Mouse (Mus musculus) left cerebral cortex, adult 9 months (tissue): ENCODE data around the gene Vamp1.

Experiments used
- DNase-seq, 2 experiments: peaks; one replicate each; pipeline ENCODE4 v3.0.0; 2022; ENCODE audit warnings: low spot score in 2 of 2

The Vamp1 gene

DNA sequence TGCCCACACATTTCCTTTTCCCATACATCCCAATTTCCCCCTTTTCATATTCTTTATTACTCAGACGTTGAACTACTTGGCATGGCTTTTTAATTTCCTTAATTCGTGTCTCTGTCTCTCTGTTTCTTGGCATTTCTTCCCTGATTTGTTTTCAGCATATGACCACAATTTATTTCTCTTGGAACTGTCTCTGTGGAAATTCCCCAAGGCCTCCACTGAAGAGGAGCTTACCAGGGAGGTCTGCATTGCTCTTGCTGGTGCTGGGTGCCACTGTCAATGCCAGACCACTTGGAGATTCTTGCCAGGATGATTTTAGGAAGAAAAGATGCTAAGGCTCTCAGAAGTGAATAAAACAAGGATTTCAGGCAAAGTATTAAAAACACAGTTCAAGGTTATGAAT is 2.7 kb upstream of the Vamp1 start:
- no peak for DNase-seq

DNA sequence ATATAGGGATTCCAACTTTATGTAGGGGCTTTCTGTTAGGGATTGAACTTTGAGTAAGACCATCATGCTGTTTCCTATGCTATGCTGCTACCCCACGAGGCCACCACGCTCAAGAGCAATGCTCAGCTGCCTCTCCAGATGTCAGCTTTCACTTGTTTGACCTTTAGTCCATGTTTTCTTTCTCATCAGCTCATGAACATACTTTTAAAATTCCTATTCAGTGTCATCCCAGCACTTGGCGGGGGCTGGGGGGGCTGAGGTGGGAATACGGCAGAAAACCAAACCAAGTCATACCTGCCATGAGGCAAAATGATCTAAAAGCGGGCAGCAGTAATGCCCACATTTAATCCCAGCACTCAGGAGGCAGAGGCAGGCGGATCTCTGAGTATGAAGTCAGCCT is 2.2 kb upstream of the Vamp1 start:
- DNase-seq, result no peak

- DNase-seq, result no peak
Observed at GRCm38 (mm10) chr6:125213715-125214114, 1.6 kb upstream of the Vamp1 start.

GRCm38 (mm10) chr6:125216898-125217297 is 1.5 kb downstream of the Vamp1 start:
- DNase-seq, result no peak

GRCm38 (mm10) chr6:125217899-125218298 is 2.5 kb downstream of the Vamp1 start:
- DNase-seq, result no peak

DNA sequence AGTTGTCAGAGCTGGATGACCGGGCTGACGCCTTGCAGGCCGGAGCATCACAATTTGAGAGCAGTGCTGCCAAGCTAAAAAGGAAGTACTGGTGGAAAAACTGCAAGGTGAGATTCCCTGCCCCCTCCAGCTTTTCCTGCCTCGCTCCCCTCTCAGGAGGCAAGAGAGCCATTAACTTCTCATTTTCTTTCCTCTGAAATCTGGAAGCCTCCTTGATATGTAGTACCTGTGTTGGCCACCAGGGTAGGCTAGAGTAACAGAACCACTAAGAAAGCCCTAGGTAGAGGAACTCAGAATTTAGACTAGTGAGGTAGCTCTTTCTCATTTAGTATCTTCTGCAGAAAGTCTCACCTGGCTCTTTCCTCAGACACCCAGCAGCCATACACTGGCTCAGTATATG is 3.6 kb downstream of the Vamp1 start:
- DNase-seq, result peak in 1 of 2 experiments; percentile 78

DNA sequence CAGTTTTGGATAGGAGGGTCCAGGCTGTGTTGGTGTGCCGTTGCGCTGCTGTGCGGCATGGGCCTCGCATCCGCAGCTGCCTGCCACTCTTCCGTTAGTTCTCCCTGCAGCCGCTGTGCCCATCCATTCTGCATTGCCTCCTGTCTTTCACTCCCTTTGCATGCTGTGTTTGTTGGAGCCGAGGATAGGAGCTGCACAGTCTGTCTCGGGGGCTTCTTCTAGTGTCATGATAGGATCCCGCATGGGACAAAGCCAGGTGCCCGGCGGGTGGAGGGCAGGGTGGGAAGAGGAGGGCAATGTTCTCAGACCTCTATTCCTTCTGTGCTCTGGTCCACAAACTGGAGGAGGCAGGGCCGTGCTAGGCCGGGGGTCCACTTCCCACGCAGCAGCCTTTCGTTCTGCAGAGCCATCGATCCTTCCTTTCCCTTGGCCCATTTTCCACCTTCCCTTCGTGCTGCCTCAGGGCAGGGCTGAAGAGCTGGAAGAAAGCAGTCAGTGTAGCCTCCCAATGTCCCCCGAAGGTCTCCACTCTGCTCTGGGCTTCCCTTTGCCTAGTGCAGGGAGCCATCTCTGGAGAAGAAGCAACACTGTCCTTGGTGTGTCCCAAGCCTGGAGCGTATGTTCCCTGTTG is 5.9 kb downstream of the Vamp1 start:
- DNase-seq, result no peak

DNA sequence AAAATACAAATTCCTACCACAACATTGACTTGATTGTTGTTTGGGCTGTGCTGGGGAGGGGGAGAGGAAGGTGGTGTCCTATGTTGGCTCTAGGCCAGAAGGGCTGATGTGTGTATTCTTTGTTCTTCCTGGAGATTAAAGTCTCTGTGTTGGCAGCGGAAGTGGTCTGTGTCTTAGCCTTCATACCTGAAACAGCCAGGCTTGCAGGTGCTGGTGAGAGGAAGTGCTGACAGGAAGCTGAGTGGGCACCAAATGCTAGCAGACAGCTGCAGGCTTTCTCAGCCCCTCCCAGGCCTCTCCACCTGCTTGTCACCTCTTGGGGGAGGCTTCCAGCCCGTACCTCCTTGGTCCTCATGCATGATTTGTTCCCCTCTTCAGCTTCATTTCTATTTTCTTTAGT is 6.8 kb downstream of the Vamp1 start:
- DNase-seq, result no peak

- no peak for DNase-seq
Observed at GRCm38 (mm10) chr6:125222577-125222976, 7.2 kb downstream of the Vamp1 start.

DNA sequence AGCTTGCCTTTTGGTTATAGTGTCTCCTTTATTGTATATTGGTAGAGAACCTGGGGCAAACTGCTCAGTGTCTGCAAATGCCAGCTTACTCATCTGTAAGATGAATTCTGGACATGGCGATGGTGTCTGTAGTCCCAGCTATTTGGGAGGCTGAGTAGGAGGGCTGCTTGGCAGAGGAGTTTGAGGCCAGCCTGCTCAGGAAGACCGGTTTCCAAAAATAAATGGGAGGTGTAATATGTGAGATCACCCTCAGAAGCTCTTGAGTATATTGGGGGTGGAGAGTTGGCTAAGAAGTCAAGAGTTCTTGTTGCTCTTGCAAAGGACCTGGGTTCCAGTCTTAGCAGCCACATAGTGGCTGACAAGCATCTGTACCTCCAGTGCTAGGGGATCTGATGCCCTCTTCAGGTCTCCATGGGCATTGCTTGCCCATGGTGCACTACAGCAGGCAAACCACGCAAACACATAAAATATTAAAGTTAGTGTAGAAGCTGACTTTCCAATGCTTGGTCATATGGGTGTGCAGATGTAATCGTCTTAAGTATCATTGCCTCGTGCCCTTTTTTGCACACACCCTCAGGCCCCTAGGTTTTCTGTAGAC is 10.3 kb downstream of the Vamp1 start:
- peak in 1 of 2 experiments; percentile 64 for DNase-seq

DNA sequence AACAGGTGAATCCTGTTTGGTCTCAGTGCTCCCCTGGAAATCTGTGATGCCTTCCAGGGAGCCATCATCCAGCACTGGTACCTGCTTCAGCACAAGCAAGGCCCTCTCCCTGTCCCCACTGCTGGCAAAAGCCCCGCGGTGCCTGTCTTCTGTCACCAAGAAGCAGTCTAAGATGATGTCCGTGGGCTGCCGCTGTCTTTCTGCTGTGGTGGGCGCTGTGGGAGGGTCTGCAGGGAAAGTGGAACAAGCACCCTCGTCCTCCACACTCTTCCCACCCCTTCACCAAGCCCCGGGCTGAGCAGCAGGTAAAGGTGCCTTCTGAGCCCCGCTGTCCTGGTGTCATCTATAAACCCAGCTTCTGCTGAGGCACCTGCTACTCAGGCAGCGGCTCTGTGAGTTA is 15.2 kb downstream of the Vamp1 start:
- DNase-seq, result no peak

GRCm38 (mm10) chr6:125231117-125232044 is 16.0 kb downstream of the Vamp1 start, which contains the start of gene Tapbpl:
Gene Tapbpl (minus strand): TSS chr6:125231860.
- peak in 1 of 2 experiments; percentile 45 for DNase-seq

GRCm38 (mm10) chr6:125232045-125232437 is 16.7 kb downstream of the Vamp1 start:
- DNase-seq, result no peak

- no peak for DNase-seq
Observed at GRCm38 (mm10) chr6:125232516-125232915, 17.2 kb downstream of the Vamp1 start.

GRCm38 (mm10) chr6:125233816-125234519 is 18.6 kb downstream of the Vamp1 start:
- DNase-seq, result no peak

- no peak for DNase-seq
Observed at GRCm38 (mm10) chr6:125234520-125234828, 19.1 kb downstream of the Vamp1 start.

GRCm38 (mm10) chr6:125236341-125236740 is 21.0 kb downstream of the Vamp1 start:
- no peak for DNase-seq

DNA sequence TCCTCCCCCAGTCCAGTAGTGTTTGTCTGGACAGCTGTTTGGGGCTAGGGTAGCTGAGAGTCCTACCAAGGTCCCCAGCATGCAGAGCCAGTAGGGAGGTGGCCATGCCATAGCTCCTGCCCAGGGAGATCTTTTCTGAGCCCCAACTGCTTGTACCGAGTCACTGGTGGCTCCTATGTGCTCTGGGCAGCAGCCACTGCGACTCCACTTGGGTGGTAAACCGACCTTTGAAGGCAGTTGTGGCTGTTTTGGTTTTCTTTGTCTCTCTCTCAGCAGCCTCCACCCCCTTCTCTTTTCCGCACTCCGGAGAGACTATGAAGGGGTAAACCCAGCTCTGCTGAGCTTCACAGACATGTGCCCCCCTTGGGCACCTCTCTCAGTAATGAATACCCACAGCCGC is 21.4 kb downstream of the Vamp1 start, which contains the start of gene Cd27:
TSS of gene Cd27 (minus strand) at position 229 of the 400 bp plus-strand sequence.
- DNase-seq, result no peak

DNA sequence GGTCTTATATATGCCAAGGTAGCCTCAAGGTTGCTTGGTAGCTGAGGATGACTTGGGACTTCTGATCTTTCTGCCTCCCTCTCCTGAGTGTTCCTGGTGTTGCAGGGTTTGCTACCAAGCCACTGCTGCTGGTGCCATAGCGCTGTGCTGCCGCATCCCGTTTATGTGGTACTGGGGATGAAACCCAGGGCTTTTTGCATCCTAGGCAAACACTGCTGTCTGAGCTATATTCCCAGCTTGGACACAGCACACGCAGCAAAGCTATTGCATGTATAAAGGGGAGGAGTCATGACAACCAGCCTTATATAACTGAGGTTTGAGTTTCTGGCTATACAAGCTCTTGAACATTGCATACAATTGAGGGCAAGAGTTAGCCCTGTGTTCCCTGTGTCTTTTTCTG is 22.1 kb downstream of the Vamp1 start:
- DNase-seq, result no peak

DNA sequence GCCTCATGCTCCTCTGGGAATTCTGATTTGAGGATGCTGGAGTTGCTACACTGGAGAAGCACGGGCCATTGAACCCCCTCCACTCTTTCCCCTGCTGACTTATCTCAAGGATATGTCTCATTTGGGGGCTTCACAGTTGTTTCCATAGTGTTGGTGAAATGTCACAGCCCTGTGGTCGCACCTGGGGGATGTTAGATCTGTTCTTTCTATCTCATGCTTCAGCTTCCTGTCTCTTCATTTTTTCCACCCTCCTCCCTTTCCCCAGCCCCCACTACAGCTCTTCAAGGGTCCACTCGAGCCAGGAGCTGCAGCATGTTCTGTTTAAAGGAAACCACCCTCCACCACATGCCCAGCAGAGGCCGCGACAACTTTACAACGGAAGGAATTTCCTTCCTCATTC is 23.0 kb downstream of the Vamp1 start:
- no peak for DNase-seq

DNA sequence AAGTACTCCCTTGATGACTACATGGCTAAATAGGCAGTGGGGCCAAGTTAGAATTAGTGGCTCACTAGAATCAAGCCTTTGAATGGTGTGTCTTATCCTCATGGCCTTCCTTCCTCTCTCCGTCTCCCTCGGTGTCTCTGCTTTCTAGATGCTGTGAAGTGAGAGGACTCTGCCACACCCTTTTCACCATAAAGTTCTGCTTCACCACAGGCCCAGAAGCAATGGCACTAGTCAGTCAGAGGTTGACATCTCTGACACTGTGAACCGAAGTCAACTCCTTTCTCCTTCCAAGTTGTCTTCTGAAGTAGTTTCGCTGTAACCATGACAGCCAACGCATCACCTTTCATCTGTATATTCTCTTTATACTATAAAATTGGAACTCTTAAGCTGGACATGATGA is 24.2 kb downstream of the Vamp1 start:
- no peak for DNase-seq

- DNase-seq, result no peak
Observed at GRCm38 (mm10) chr6:125240617-125241016, 25.3 kb downstream of the Vamp1 start.
